Mouse (Mus musculus): ENCODE measurements around the gene Tmem151b. TPM values are rescaled to one million over a fixed set of nuclear protein-coding genes. Genes with fewer than 3 reads are reported as not detected.

The Tmem151b gene
- polyA plus RNA-seq, 1 experiment from 2014 or later = 8.5 TPM

DNA sequence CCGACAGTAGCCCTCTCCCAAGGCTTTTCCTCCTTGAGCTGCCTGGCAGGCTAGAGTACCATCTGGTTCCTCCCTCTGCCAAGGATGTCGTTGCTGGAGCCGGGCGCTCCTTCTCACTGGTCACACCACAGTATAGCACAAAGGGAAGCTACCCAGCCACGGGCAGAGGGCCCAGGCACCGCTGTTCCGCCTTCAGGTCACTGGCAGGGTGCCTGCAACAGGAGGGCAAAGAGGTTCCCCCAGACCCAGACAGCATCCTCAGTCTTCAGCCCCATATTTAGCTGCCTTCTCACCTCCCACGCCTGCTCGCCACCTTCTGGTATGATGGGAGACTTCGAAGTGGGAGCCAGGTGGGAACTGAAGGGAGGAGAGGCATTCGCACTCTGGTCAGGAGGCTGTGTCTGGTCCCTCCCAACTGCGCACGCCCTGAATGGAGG is 19.1 kb downstream of the Tmem151b start:
- WGBS = 55% methylated on average over 13 of the region's 13 CpGs
- H3K4me3 ChIP-seq (replicated peaks) = no peak overlapping the region
- no peak overlapping the region for H3K9ac ChIP-seq
- H3K4me2 ChIP-seq = no peak overlapping the region
- no peaks in the 10 kb centered on the region for H3K36me3 ChIP-seq (replicated peaks)
- peaks cover 77% of the 10 kb centered on the region for H3K27me3 ChIP-seq
- no peak overlapping the region for H3K27ac ChIP-seq
- no peak for ATAC-seq (ENCODE audit: low FRiP score)
- no peaks in the 10 kb centered on the region for H3K9me3 ChIP-seq
- H3K4me1 ChIP-seq = peaks cover 5% of the 10 kb centered on the region; the same call in 1 of the 2 replicates

DNA sequence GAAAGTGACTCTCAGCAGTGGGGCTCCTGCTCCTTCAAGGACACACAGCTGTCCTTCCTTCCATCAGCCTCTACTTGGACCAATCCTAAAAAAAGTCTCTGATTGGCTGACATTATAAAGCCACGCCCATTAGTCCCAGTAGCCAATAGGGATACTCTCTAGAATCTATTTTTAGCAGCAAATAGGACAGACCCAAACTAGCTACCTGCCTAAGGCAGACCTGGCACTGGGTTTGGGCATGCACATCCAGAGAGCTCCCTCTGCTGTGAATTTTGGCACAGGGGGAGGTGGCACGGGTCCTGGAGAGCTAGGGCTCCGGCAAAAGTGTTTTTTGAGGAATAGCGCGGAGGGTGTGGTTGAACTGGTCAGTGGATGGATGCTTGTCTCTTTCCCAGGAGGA is 22.9 kb downstream of the Tmem151b start:
- H3K36me3 ChIP-seq (replicated peaks) = no peaks in the 10 kb centered on the region
- no peak overlapping the region for H3K9ac ChIP-seq
- H3K9me3 ChIP-seq = no peaks in the 10 kb centered on the region
- H3K4me3 ChIP-seq (replicated peaks) = no peak overlapping the region
- H3K4me2 ChIP-seq = no peak overlapping the region
- 16% methylated on average over 5 of the region's 5 CpGs for WGBS
- ATAC-seq (ENCODE audit: low FRiP score) = no peak
- peaks cover 16% of the 10 kb centered on the region for H3K4me1 ChIP-seq
- H3K27ac ChIP-seq = no peak overlapping the region
- peaks cover 62% of the 10 kb centered on the region for H3K27me3 ChIP-seq

DNA sequence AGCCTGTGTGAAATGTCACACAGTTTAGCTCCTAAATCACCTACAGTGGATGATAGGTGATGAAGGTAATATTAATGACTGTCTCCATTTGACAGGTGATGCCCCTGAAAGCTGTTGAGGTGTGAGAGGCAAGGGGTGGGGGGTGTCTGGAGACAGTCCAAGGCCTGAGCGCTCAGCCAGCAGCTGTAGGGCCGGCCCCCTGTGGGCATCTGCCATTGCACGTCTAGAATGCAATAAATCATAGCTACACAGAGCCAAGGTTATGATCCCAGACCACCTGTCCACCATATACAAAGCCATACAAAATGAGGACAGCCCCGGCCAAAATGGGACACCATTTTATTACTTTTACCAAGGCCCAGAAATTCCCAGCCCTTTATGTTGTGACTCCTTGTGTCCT is 24.5 kb downstream of the Tmem151b start:
- no peak overlapping the region for H3K4me3 ChIP-seq (replicated peaks)
- WGBS = 78% methylated on average over 4 of the region's 4 CpGs
- peaks cover 54% of the 10 kb centered on the region for H3K27me3 ChIP-seq
- H3K4me2 ChIP-seq = no peak overlapping the region
- H3K9me3 ChIP-seq = no peaks in the 10 kb centered on the region
- peaks cover 12% of the 10 kb centered on the region for H3K36me3 ChIP-seq (replicated peaks)
- no peak for ATAC-seq (ENCODE audit: low FRiP score)
- no peak overlapping the region for H3K27ac ChIP-seq
- H3K4me1 ChIP-seq = peaks cover 16% of the 10 kb centered on the region
- H3K9ac ChIP-seq = no peak overlapping the region

DNA sequence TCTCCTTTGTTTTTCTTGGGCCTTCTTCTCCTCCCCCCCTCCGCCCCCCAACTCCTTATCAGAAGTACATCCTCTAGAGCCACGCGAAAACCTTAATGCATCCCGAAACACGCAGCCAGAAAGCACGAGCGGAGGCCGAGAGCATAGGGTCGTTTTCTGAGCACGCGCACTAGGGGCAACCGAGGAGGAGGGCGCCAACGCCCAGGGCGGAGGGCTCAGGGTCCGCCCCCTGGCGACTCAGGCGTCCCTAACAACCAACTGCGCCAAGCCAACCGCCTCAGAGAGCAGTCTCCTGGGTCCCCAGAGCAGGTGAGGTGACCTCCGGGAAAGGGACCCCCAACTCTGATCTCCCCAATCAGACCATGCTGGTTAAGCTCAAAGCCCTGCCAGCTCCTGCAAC is 26.2 kb downstream of the Tmem151b start, which contains the start of gene Tcte1:
Gene Tcte1 (plus strand): TSS at position 172 of the 400 bp plus-strand sequence.
- H3K4me1 ChIP-seq = peaks cover 16% of the 10 kb centered on the region
- H3K27me3 ChIP-seq = peaks cover 43% of the 10 kb centered on the region
- H3K36me3 ChIP-seq (replicated peaks) = peaks cover 19% of the 10 kb centered on the region
- WGBS = 0% methylated on average over 21 of the region's 21 CpGs
- H3K9me3 ChIP-seq = no peaks in the 10 kb centered on the region
- peak within 1 kb of the TSS; percentile 63 for H3K9ac ChIP-seq
- peak within 1 kb of the TSS; percentile 76 for H3K4me2 ChIP-seq
- peak; percentile 85 for ATAC-seq (ENCODE audit: low FRiP score)
- H3K4me3 ChIP-seq (replicated peaks) = peak within 1 kb of the TSS; percentile 40
- no peak within 1 kb of the TSS for H3K27ac ChIP-seq

DNA sequence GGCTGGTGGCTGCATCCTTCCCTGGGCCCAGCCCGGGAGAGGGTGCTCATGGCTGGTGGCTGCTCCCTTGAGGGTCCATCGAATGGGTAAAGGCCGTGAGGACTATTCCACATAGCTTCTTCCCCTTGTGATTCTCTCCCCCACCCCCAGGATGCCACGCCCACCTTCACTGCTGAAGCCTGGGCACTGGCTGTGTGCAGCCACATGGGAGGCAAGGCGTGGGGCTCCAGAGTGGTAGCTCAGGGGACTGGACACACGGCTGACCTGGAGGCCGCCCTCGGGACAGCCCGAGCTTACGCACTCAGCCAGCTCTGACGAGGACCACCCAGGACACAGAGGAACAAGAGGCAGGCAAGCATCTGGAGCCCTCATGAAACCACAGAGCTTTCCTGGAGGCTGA is 29.3 kb downstream of the Tmem151b start:
- no peak overlapping the region for H3K4me3 ChIP-seq (replicated peaks)
- no peak for ATAC-seq (ENCODE audit: low FRiP score)
- H3K36me3 ChIP-seq (replicated peaks) = peaks cover 31% of the 10 kb centered on the region

DNA sequence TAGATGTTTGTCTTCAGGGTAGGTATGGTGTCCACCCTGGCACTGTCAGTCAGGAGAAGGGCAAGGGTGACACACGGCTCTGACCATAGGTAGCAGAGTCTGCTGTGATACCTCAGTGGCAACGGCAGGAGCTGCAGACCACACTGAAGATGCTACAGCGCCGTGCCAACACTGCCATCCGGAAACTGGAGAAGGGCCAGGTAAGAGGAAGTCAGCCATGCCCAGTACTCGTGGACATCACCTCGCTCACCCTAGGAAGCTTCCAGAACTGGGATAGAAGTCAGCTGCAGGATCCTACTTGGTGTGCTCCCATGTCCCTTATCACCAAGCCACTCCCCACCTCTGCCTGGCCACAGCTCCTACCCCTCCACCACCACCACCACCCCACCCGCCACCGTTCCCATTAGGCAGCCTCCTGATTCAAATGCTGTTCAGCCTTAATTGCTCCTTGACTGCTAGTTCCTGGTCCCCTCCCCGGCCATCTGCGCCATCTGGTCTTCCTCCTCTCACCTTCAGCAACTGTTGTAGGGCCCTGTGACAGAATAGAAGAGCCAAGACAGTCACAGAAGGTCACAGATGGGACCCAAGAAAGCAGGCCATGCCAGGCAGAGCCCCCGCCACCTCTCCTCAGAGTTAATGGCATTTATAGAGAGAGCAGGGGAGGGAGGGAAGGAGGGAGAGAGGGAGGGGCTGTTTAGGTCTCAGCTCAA is 30.6 kb downstream of the Tmem151b start:
- Histone ChIP-seq H3K9ac (no peak overlapping the region), H3K4me2 (no peak overlapping the region), H3K27ac (no peak overlapping the region), H3K9me3 (no peaks in the 10 kb centered on the region), H3K27me3 (peaks cover 8% of the 10 kb centered on the region), H3K4me3 (replicated peaks) (no peak overlapping the region), H3K4me1 (peaks cover 11% of the 10 kb centered on the region), H3K36me3 (replicated peaks) (peaks cover 31% of the 10 kb centered on the region)
- no peak for ATAC-seq (ENCODE audit: low FRiP score)
- 84% methylated on average over 12 of the region's 12 CpGs for WGBS

More for the DNA sequence above, 29.3 kb downstream of the Tmem151b start:
- H3K4me1 ChIP-seq = peaks cover 11% of the 10 kb centered on the region
- H3K9ac ChIP-seq = no peak overlapping the region
- H3K27ac ChIP-seq = no peak overlapping the region
- peaks cover 17% of the 10 kb centered on the region for H3K27me3 ChIP-seq
- no peak overlapping the region for H3K4me2 ChIP-seq
- no peaks in the 10 kb centered on the region for H3K9me3 ChIP-seq
- 91% methylated on average over 11 of the region's 11 CpGs for WGBS

DNA sequence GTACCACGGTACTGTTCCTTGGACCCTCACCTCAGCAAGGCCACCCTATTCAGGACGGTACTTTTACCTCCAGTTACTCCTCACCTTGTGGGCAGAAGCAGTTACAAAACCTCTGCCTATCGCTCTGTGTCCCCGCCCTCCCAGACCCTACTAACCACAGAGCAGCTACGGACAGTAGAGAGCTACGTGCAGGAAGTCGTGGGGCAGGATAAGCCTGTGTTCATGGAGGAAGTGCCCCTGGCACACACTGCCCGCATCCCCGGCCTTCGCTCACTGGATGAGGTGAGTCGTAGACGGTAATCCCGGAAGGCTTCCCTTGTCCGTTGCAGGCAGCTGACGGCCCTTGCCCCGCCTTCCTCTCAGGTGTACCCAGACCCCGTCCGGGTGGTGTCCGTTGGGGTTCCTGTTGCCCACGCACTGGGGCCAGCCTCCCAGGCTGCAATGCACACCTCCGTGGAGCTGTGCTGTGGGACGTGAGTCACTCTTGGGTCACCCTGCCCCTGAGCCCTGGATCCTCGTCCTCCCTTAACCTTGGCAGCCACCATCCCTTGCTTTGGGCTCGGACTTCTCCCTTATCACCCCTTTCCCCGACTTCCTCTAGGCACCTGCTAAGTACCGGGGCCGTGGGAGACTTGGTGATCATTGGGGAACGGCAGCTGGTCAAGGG is 31.8 kb downstream of the Tmem151b start:
- Histone ChIP-seq H3K9ac (no peak overlapping the region), H3K36me3 (replicated peaks) (peaks cover 31% of the 10 kb centered on the region), H3K4me3 (replicated peaks) (no peak overlapping the region), H3K4me2 (no peak overlapping the region), H3K4me1 (peaks cover 3% of the 10 kb centered on the region), H3K9me3 (no peaks in the 10 kb centered on the region), H3K27me3 (no peaks in the 10 kb centered on the region), H3K27ac (no peak overlapping the region)
- 93% methylated on average over 28 of the region's 28 CpGs for WGBS
- ATAC-seq (ENCODE audit: low FRiP score) = no peak

DNA sequence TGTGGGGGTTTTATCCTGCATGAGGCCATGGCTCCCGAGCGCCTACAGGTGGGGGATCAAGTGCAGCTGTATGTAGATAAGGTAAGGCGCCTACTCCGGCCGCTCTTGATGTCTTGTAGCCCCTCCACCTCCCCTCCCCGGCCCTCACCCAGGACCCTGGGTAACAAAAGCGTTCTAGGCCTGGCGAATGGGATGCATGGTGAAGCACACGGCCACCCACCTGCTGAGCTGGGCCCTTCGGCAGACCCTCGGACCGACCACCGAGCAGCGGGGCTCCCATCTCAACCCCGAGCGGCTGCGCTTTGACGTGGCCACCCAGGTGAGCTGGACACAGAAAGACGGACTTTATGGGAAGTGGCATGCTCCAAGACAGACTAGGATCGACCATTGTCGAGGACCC is 32.3 kb downstream of the Tmem151b start:
- Histone ChIP-seq H3K4me1 (no peaks in the 10 kb centered on the region; the same call in 1 of the 2 replicates), H3K9ac (no peak overlapping the region), H3K36me3 (replicated peaks) (peaks cover 31% of the 10 kb centered on the region), H3K4me3 (replicated peaks) (no peak overlapping the region), H3K27me3 (no peaks in the 10 kb centered on the region), H3K9me3 (no peaks in the 10 kb centered on the region), H3K27ac (no peak overlapping the region), H3K4me2 (no peak overlapping the region)
- ATAC-seq (ENCODE audit: low FRiP score) = no peak
- 93% methylated on average over 21 of the region's 21 CpGs for WGBS

DNA sequence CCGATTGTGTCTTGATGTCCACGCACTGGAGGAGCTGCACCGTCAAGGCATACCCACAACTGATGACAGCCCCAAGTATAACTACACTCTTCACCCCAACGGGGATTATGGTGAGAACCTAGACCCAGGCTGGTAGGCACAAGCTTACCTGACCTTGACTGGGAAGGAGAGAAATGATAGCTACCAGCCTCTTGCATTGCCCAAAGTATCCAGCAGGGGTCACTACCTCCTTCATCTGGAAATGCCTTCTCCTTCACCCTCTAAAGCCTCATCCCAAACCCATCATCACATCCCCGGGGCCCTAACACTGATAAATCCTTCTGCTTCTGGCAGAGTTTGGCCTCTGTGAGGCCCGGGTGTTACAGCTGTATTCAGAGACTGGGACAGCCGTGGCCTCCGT is 33.0 kb downstream of the Tmem151b start:
- Histone ChIP-seq H3K27ac (no peak overlapping the region), H3K4me1 (no peaks in the 10 kb centered on the region), H3K9ac (no peak overlapping the region), H3K9me3 (no peaks in the 10 kb centered on the region), H3K27me3 (no peaks in the 10 kb centered on the region), H3K4me3 (replicated peaks) (no peak overlapping the region), H3K36me3 (replicated peaks) (peaks cover 31% of the 10 kb centered on the region), H3K4me2 (no peak overlapping the region)
- ATAC-seq (ENCODE audit: low FRiP score) = peak; percentile 51
- 59% methylated on average over 8 of the region's 8 CpGs for WGBS

DNA sequence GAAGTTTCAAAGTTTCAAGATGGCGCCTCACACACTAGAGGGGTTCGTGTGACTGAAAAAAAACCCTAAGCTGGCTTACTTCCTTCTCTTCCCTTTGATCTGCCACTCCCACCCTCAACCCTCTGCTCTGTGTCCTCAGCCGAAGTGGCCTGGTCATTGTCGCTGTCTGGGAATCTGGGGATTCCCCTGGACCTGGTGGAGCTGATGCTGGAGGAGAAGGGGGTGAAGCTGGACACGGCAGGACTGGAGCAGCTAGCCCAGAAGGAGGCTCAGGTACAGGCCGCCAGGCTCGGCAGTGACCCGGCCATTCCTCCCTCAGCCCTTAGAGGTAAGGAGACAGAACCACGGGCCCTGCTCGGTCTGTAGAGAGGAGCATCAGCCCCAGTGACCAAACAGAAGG is 33.7 kb downstream of the Tmem151b start:
- 88% methylated on average over 10 of the region's 10 CpGs for WGBS
- H3K27ac ChIP-seq = no peak overlapping the region
- no peak overlapping the region for H3K9ac ChIP-seq

DNA sequence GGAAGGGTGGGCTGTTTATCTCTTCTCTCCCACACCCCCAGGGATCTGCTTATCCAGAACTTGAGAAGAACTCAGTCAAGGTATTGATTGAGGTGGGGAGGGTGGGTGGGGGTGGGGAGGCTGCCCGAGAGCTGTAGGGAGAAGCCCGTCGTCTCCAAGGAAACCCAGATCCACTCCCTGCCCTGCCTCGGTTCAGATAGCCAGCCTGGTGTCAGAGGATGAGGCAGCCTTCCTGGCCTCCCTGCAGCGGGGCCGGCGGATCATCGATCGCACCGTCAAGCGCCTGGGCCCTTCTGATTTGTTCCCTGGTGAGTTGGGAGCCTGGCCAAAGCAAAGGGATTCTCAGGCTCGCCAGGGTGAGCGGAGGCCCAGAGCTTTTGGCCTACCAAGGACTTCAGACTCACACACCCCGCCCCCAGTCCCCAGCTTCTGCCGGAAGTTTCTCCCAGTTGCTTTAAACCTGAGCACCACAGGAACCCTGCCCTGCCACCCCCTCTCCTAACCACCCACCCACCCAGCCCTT is 34.2 kb downstream of the Tmem151b start:
- Histone ChIP-seq H3K4me3 (replicated peaks) (no peak overlapping the region), H3K9me3 (no peaks in the 10 kb centered on the region), H3K9ac (no peak overlapping the region), H3K27ac (no peak overlapping the region), H3K27me3 (no peaks in the 10 kb centered on the region), H3K36me3 (replicated peaks) (peaks cover 26% of the 10 kb centered on the region), H3K4me2 (no peak overlapping the region), H3K4me1 (no peaks in the 10 kb centered on the region)
- 51% methylated on average over 15 of the region's 15 CpGs for WGBS
- no peak for ATAC-seq (ENCODE audit: low FRiP score)

More for the DNA sequence above, 33.7 kb downstream of the Tmem151b start:
- H3K4me2 ChIP-seq = no peak overlapping the region
- no peak overlapping the region for H3K4me3 ChIP-seq (replicated peaks)
- H3K9me3 ChIP-seq = no peaks in the 10 kb centered on the region
- peaks cover 29% of the 10 kb centered on the region for H3K36me3 ChIP-seq (replicated peaks)
- H3K27me3 ChIP-seq = no peaks in the 10 kb centered on the region
- ATAC-seq (ENCODE audit: low FRiP score) = no peak
- H3K4me1 ChIP-seq = no peaks in the 10 kb centered on the region

DNA sequence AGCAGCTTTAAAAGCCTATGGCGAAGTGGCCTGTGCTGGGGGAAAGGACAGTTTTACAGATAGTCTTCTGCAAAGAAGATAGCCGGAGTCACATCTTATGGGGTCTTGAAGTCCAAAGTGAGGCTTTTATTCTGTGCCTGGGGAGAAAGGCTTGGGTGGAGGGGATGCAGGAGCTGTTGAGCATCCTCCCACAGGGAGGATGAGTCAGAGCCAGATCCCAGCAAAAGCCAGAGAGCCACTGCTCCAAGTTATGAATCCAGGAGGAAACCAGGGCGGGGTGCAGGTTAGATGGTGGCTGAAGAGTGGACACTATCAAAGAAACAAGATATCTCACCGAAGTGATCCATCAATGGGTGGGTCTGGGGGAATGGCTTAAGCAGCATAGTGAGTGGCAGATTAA is 37.7 kb downstream of the Tmem151b start:
- H3K4me2 ChIP-seq = no peak overlapping the region
- no peak overlapping the region for H3K9ac ChIP-seq
- peaks cover 19% of the 10 kb centered on the region for H3K36me3 ChIP-seq (replicated peaks)
- no peaks in the 10 kb centered on the region for H3K27me3 ChIP-seq
- peaks cover 4% of the 10 kb centered on the region; the same call in 1 of the 2 replicates for H3K4me1 ChIP-seq
- H3K4me3 ChIP-seq (replicated peaks) = no peak overlapping the region
- WGBS = 93% methylated on average over 4 of the region's 4 CpGs
- H3K9me3 ChIP-seq = no peaks in the 10 kb centered on the region
- no peak overlapping the region for H3K27ac ChIP-seq
- no peak for ATAC-seq (ENCODE audit: low FRiP score)

Data from forebrain, embryonic 12.5 days (tissue).